Mouse (Mus musculus): ENCODE data around the gene Dlx4. TPM values are rescaled to one million over a fixed set of nuclear protein-coding genes. Genes with fewer than 3 reads are reported as not detected.

Dlx4 gene
- polyA plus RNA-seq, 1 experiment = not detected

GRCm38 (mm10) chr11:95153116-95153515, 7.1 kb upstream of the Dlx4 start:
- H3K4me3 ChIP-seq (ENCODE audit: insufficient read depth, low read depth, low read length) = no peak overlapping the region
- peaks cover 10% of the 10 kb centered on the region for H3K27me3 ChIP-seq (replicated peaks; ENCODE audit: control insufficient read depth, insufficient read depth, low read length)
- 35% methylated on average over 5 of the region's 5 CpGs for WGBS
- no peaks in the 10 kb centered on the region for H3K4me1 ChIP-seq (ENCODE audit: control insufficient read depth, insufficient read depth, low read length)
- H3K36me3 ChIP-seq (ENCODE audit: control insufficient read depth, insufficient read depth, low read length) = no peaks in the 10 kb centered on the region
- DNase-seq = no peak
- no peak overlapping the region for H3K27ac ChIP-seq (ENCODE audit: insufficient read depth, low read depth, low read length)
- TF ChIP-seq CTCF (conservative IDR thresholded peaks at IDR 0.05; ENCODE audit: insufficient read depth, insufficient read length, low read depth, low read length) (no peak), POLR2A (IDR thresholded peaks at IDR 0.05; ENCODE audit: low read depth, low read length) (no peak)

DNA sequence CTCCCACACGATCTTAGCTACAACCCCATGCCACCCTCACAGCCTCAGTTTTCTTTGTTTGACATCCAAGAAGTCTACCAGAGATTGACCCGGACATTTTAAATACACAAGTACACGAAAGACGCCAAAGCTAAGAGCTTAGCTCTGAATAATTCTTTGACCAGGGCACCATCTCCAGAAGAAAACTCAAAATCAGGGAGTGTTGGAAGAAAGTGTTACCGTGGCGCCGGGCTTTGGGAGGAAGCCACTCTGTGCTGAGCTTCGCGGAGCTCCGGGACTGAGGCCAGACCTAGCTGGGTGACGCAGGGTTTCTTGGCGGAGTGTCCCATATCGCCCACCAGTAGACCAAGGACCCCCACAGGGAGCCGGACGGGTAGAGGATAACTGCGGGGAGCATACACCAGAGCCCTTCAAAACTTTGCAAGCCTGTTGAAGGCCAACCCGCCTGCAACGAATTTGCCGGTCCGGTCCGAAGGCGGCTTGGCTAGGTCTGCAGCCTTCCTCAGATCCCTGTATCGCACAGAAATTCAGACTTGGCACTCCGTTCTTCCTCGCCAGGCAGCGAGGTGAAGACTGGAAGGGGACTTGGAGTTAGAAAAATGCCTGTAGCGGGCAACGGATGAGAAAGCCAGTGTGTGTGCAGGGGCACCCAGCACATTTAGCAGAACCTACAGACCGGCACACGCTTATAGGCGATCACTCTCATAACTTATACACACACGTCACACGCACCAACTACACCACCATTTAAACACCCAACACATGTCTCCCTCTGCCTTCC, 4.4 kb upstream of the Dlx4 start:
- 0 out of 2 replicates have a peak, but pooled peaks cover 3% of the 10 kb centered on the region for H3K4me1 ChIP-seq (ENCODE audit: control insufficient read depth, insufficient read depth, low read length)
- H3K4me3 ChIP-seq (ENCODE audit: insufficient read depth, low read depth, low read length) = no peak overlapping the region
- no peak for DNase-seq
- H3K27ac ChIP-seq (ENCODE audit: insufficient read depth, low read depth, low read length) = no peak overlapping the region
- H3K36me3 ChIP-seq (ENCODE audit: control insufficient read depth, insufficient read depth, low read length) = no peaks in the 10 kb centered on the region
- peaks cover 16% of the 10 kb centered on the region for H3K27me3 ChIP-seq (replicated peaks; ENCODE audit: control insufficient read depth, insufficient read depth, low read length)
- 8% methylated on average over 33 of the region's 33 CpGs for WGBS
- TF ChIP-seq POLR2A (IDR thresholded peaks at IDR 0.05; ENCODE audit: low read depth, low read length) = no peak
- TF ChIP-seq CTCF (conservative IDR thresholded peaks at IDR 0.05; ENCODE audit: insufficient read depth, insufficient read length, low read depth, low read length) = no peak

GRCm38 (mm10) chr11:95149462-95150268, 3.6 kb upstream of the Dlx4 start:
- Histone ChIP-seq H3K36me3 (ENCODE audit: control insufficient read depth, insufficient read depth, low read length) (no peaks in the 10 kb centered on the region), H3K27me3 (replicated peaks; ENCODE audit: control insufficient read depth, insufficient read depth, low read length) (peaks cover 22% of the 10 kb centered on the region), H3K4me1 (ENCODE audit: control insufficient read depth, insufficient read depth, low read length) (0 out of 2 replicates have a peak, but pooled peaks cover 3% of the 10 kb centered on the region), H3K27ac (ENCODE audit: insufficient read depth, low read depth, low read length) (no peak overlapping the region), H3K4me3 (ENCODE audit: insufficient read depth, low read depth, low read length) (no peak overlapping the region)
- TF ChIP-seq POLR2A (IDR thresholded peaks at IDR 0.05; ENCODE audit: low read depth, low read length) (no peak), CTCF (conservative IDR thresholded peaks at IDR 0.05; ENCODE audit: insufficient read depth, insufficient read length, low read depth, low read length) (no peak)
- no peak for DNase-seq
- WGBS = 5% methylated on average over 27 of the region's 27 CpGs

GRCm38 (mm10) chr11:95148754-95149153, 2.7 kb upstream of the Dlx4 start:
- TF ChIP-seq CTCF (conservative IDR thresholded peaks at IDR 0.05; ENCODE audit: insufficient read depth, insufficient read length, low read depth, low read length) (no peak), POLR2A (IDR thresholded peaks at IDR 0.05; ENCODE audit: low read depth, low read length) (no peak)
- DNase-seq = no peak
- Histone ChIP-seq H3K4me3 (ENCODE audit: insufficient read depth, low read depth, low read length) (no peak overlapping the region), H3K27ac (ENCODE audit: insufficient read depth, low read depth, low read length) (no peak overlapping the region), H3K36me3 (ENCODE audit: control insufficient read depth, insufficient read depth, low read length) (no peaks in the 10 kb centered on the region), H3K4me1 (ENCODE audit: control insufficient read depth, insufficient read depth, low read length) (0 out of 2 replicates have a peak, but pooled peaks cover 3% of the 10 kb centered on the region), H3K27me3 (replicated peaks; ENCODE audit: control insufficient read depth, insufficient read depth, low read length) (peaks cover 24% of the 10 kb centered on the region)
- WGBS = 5% methylated on average over 9 of the region's 9 CpGs

- no peak for DNase-seq
- H3K27me3 ChIP-seq (replicated peaks; ENCODE audit: control insufficient read depth, insufficient read depth, low read length) = peaks cover 18% of the 10 kb centered on the region
Measured at GRCm38 (mm10) chr11:95144946-95145483, 1.0 kb downstream of the Dlx4 start.

GRCm38 (mm10) chr11:95144091-95144945, 1.7 kb downstream of the Dlx4 start:
- Histone ChIP-seq H3K4me1 (ENCODE audit: control insufficient read depth, insufficient read depth, low read length) (0 out of 2 replicates have a peak, but pooled peaks cover 3% of the 10 kb centered on the region), H3K27ac (ENCODE audit: insufficient read depth, low read depth, low read length) (no peak overlapping the region), H3K36me3 (ENCODE audit: control insufficient read depth, insufficient read depth, low read length) (no peaks in the 10 kb centered on the region), H3K4me3 (ENCODE audit: insufficient read depth, low read depth, low read length) (0 out of 2 replicates have a peak overlapping the region, but pooled peaks have one; percentile 27), H3K27me3 (replicated peaks; ENCODE audit: control insufficient read depth, insufficient read depth, low read length) (peaks cover 13% of the 10 kb centered on the region)
- WGBS = 18% methylated on average over 9 of the region's 9 CpGs
- TF ChIP-seq CTCF (conservative IDR thresholded peaks at IDR 0.05; ENCODE audit: insufficient read depth, insufficient read length, low read depth, low read length) (no peak), POLR2A (IDR thresholded peaks at IDR 0.05; ENCODE audit: low read depth, low read length) (no peak)
- no peak for DNase-seq

More at GRCm38 (mm10) chr11:95144946-95145483, 1.0 kb downstream of the Dlx4 start:
- 3% methylated on average over 34 of the region's 34 CpGs for WGBS
- H3K4me3 ChIP-seq (ENCODE audit: insufficient read depth, low read depth, low read length) = peak overlapping the region; percentile 27
- TF ChIP-seq CTCF (conservative IDR thresholded peaks at IDR 0.05; ENCODE audit: insufficient read depth, insufficient read length, low read depth, low read length) (no peak), POLR2A (IDR thresholded peaks at IDR 0.05; ENCODE audit: low read depth, low read length) (no peak)
- H3K4me1 ChIP-seq (ENCODE audit: control insufficient read depth, insufficient read depth, low read length) = 0 out of 2 replicates have a peak, but pooled peaks cover 3% of the 10 kb centered on the region
- H3K27ac ChIP-seq (ENCODE audit: insufficient read depth, low read depth, low read length) = no peak overlapping the region
- H3K36me3 ChIP-seq (ENCODE audit: control insufficient read depth, insufficient read depth, low read length) = no peaks in the 10 kb centered on the region
